8 mouse cellular contexts compared by ENCODE assay signal in the genomic region with DNA sequence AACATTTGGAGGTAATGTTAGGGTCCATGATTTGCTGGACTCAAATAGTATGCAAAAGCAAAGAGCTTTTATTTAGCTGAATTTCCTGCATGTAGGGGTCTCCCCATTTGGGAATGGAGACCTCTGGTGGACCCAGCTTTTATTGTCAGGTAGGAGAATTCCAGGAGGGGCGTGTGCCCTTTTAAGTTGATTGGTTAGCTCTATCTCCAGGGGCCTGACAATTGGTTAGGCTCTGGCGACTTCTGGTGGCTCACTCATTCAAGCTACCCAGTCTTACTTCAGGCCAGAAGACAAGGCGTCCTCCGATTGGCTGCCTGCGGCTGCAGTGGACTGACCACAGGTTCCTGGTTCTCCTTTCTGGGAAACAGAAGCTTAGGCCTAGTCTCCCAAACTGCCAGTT. TPM values are rescaled to one million over a fixed set of nuclear protein-coding genes. Genes with fewer than 3 reads are reported as not detected.
DNase-seq lines count a peak whose midpoint lies in the region; ATAC-seq lines count a peak whose summit lies in the region.

No protein-coding gene starts in this region.

- no peaks in the 10 kb centered on the region for H3K27me3 ChIP-seq in stomach, embryonic 16.5 days (ENCODE audit: control insufficient read depth, insufficient read depth, low read length)

- H3K27ac ChIP-seq in stomach, embryonic 16.5 days (ENCODE audit: low read length): no peak overlapping the region

- intact Hi-C loops in heart, postnatal 10 days (cut with DNase I): no loop called here

- no peaks in the 10 kb centered on the region for H3K9me3 ChIP-seq in stomach, embryonic 16.5 days (replicated peaks; ENCODE audit: control insufficient read depth, low read length)

- H3K4me2 ChIP-seq in stomach, embryonic 16.5 days (ENCODE audit: low read depth, low read length): no peak overlapping the region

- WGBS in stomach, embryonic 16.5 days: 42% methylated on average over 5 of the region's 5 CpGs

- no peaks in the 10 kb centered on the region; the same call in 1 of the 2 replicates for H3K4me1 ChIP-seq in stomach, embryonic 16.5 days (ENCODE audit: control insufficient read depth, insufficient read depth, low read length)

- peak; percentile 56 for ATAC-seq in stomach, embryonic 16.5 days (ENCODE audit: insufficient read depth, low FRiP score)
- no peak for ATAC-seq in erythroblast, adult 5-6 weeks (replicated peaks; ENCODE audit: low FRiP score, poor library complexity, severe bottlenecking)

- H3K4me3 ChIP-seq in stomach, embryonic 16.5 days (replicated peaks; ENCODE audit: low read length): no peak overlapping the region

- DNase-seq in adrenal gland, postnatal 14 days: peak; percentile 38
- no peak for DNase-seq in adrenal gland, adult 2 months
- DNase-seq in ZHBTc4 (ENCODE audit: low read depth, low spot score): peak; percentile 66
- DNase-seq in heart, postnatal 10 days: peak; percentile 26 to 45
- peak; percentile 36 for DNase-seq in liver
- DNase-seq in right cerebral cortex, postnatal 25 days: no peak

- H3K36me3 ChIP-seq in stomach, embryonic 16.5 days (ENCODE audit: control insufficient read depth, insufficient read depth, low read length): no peaks in the 10 kb centered on the region

- H3K9ac ChIP-seq in stomach, embryonic 16.5 days (ENCODE audit: low read length): no peak overlapping the region

RNA-seq across cellular contexts. Expression of gene Dcaf17, which starts 28.3 kb away (rescaled TPM):
- total RNA-seq in adrenal gland, postnatal 14 days (2021): 15.6 and 15.7 TPM in 2 replicates
- 10 to 100 TPM; 11.1 to 11.9 TPM for total RNA-seq in adrenal gland, adult 2 months (2021)
- 3.6 and 3.7 TPM in 2 replicates for polyA plus RNA-seq in adrenal gland, adult 2 months (2012; rRNA removed)
- 1 to 10 TPM; 6.0 to 6.9 TPM for total RNA-seq in heart, postnatal 10 days (2021)
- 41.4 and 43.1 TPM in 2 replicates for polyA plus RNA-seq in stomach, embryonic 16.5 days (2015; fragmentation: Nextera tagmentation; extraction: Ambion mirVana)
- total RNA-seq in erythroblast, adult 5-6 weeks (2015; ENCODE audit: low replicate concordance): 0.77 and 3.6 TPM in 2 replicates
- total RNA-seq in erythroblast, adult 5-6 weeks (2017; ENCODE audit: low replicate concordance): 1.1 and 2.1 TPM in 2 replicates

RNA-seq across cellular contexts. Expression of gene Mettl8, which starts 28.6 kb away (rescaled TPM):
- 11.6 and 13.0 TPM in 2 replicates for total RNA-seq in adrenal gland, postnatal 14 days (2021)
- 10 to 100 TPM; 13.2 to 13.4 TPM for total RNA-seq in adrenal gland, adult 2 months (2021)
- 2.4 and 2.5 TPM in 2 replicates for polyA plus RNA-seq in adrenal gland, adult 2 months (2012; rRNA removed)
- 1 to 10 TPM; 4.6 to 5.1 TPM for total RNA-seq in heart, postnatal 10 days (2021)
- polyA plus RNA-seq in stomach, embryonic 16.5 days (2015; fragmentation: Nextera tagmentation; extraction: Ambion mirVana): 17.1 and 17.6 TPM in 2 replicates
- total RNA-seq in erythroblast, adult 5-6 weeks (2015; ENCODE audit: low replicate concordance): 7.9 and 11.1 TPM in 2 replicates
- total RNA-seq in erythroblast, adult 5-6 weeks (2017; ENCODE audit: low replicate concordance): 5.6 and 13.0 TPM in 2 replicates

Comparison
In these comparisons a context has a peak if more than half of its experiments do, and no peak if none do; other contexts are left out.
1. DNase-seq: peak in adrenal gland, postnatal 14 days (single experiment), ZHBTc4 (single experiment), heart, postnatal 10 days (2 of 2) and liver (single experiment); none in adrenal gland, adult 2 months (single experiment) and right cerebral cortex, postnatal 25 days (single experiment).